Mouse (Mus musculus) embryonic stem cell, embryonic (primary cell): ENCODE results near the gene Frem1.

Experiments
- CTCF ChIA-PET, 4 experiments: fragments of 300-600 bp in 2 of 4; fragments of 350-600 bp in 2 of 4; sonication (Branson Sonifier 250); formaldehyde crosslinking; loops; one replicate each; lab custom pipeline; 2022; ENCODE audit warnings: inconsistent platforms in 2 of 4; lab: Charles Lee
- POLR2A ChIA-PET, 4 experiments: fragments of 300-600 bp in 2 of 4; fragments of 350-600 bp in 2 of 4; sonication (Branson Sonifier 250); formaldehyde crosslinking; loops; one replicate each; lab custom pipeline; 2022; ENCODE audit warnings: antibody characterized with exemption in 4 of 4, inconsistent platforms in 1 of 4; lab: Charles Lee

Gene Frem1

DNA sequence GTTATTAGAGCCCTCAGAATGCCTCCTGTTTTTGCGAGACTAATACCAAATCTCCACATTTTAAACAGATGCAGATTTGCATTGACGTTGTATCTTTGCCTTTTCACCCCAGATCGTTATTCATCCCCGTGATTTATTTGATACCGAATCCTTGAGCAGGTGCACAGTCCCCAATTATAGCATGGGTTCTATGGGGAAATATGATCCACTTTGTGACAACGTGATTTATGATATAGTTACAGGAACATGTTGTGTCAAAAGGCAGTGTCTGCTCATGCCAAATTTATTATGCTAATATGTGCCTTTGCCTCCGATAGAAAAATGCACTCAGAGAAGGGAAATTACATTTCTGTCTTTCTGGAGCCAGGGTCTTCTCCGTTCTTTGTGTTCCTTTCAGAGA lies 102.6 kb downstream of the Frem1 start:
- CTCF ChIA-PET, result interaction anchor here in 1 of 4 experiments (0.6 kb wide), 1 partner anchor 387 kb away, joined by 4 read pairs; no protein-coding TSS in a partner anchor
- POLR2A ChIA-PET, result no interaction called here

DNA sequence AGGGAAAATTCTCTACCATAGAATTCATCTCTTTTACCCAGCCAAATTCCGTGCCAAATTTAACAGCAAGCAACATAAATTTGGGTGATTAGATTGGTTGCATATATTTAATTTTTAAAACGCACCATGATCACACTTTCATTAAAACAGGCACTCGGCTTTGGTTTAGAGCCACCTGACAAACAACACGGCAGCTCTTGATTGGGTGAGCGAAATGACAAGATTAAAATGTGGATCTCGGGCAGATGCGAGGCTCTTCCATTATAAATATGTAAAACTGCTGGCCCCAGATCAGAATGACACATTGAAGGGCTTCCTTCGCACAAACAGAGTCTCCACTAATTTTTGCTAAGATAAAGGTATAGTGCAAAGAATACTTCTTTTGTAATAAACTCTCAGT lies 105.4 kb downstream of the Frem1 start:
- ChIA-PET POLR2A (no interaction called here), CTCF (no interaction called here)

DNA sequence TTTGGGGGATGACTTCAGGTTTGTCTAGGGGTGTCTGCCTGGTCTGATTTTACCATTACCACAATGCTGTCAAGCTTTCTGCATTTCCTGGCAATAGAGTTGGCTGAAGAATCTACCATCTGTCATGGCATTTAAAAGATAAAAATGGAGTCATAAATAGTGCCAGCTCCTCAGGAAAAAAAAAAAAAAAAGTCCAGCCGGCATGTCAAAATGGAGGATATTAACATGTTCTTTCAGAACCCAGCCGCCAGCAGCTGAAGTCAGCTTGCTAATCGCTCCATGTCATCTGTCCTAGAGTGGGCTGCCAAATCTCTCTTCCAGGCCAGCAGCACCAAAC lies 105.9 kb downstream of the Frem1 start:
- POLR2A ChIA-PET, result no interaction called here

DNA sequence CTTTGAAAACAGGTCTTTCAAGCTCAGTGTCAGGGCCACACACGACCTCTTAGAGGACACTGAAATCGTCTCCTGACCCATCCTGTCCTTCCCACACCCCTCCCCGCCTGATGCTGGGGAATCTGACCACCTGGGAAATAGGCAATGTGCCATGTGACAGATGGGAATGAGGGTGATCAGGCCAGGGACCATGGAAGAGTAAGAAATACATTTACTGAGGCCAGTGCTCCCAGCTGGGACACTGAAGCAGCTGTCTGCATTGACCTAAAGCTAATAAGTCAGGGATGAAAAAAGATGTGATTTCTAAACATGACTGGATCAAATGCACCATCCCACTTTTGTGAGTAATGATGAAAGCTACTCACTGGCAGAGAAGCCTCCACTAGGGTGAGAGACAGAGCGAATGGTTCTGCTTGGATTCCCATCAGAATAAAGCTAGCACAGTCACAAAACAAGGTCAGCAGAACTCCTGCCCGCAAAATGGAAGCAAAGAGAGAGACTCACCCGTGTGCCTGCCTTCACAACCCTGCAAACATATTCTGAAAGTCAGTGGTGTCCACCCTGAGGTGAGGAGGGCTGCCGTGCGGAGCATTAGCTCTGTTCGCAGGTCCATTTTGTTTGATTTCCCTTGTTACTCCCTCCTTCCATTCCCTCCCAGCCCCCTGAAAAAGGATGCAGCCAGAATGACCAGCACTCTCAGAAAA lies 106.4 kb downstream of the Frem1 start:
- POLR2A ChIA-PET, result no interaction called here
- CTCF ChIA-PET, result interaction anchor here in 1 of 4 experiments (0.7 kb wide), 1 partner anchor 613 kb away, joined by 6 read pairs; no protein-coding TSS in a partner anchor

More for the DNA sequence above, 105.9 kb downstream of the Frem1 start:
- CTCF ChIA-PET, result interaction anchor here in 1 of 4 experiments (0.7 kb wide), 1 partner anchor 614 kb away, joined by 6 read pairs; no protein-coding TSS in a partner anchor

- POLR2A ChIA-PET, result no interaction called here
- CTCF ChIA-PET, result no interaction called here
These were observed 111.5 kb downstream of the Frem1 start for GRCm38 (mm10) chr4:82940680-82941079.

- ChIA-PET CTCF (no interaction called here), POLR2A (no interaction called here)
These were observed 111.9 kb downstream of the Frem1 start for GRCm38 (mm10) chr4:82940248-82940647.

DNA sequence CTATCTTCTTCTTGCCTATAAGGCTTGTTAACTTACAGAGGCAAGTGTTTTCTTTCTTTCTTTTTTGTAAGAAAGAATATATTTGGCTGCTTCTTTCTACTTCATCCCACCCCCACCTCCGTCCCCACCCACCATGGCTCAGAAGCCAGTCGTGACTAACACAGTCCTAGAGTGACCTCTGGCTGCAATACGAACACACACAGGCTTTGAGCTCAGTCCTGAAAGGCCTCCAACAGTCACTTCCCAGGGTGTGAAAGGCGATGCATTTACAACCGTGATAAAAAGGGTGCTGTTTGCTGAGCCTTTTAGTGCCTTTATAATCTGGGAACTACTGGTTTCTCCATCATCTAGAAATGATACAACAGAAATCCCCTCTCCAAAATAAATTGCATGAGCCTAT lies 117.8 kb downstream of the Frem1 start:
- ChIA-PET CTCF (interaction anchor here (0.5 to 1.9 kb wide), 17 partner anchors 9 to 1397 kb away, joined by 3 to 16 read pairs (median 4); partner anchors contain the start of gene Nfib (in 1 of the 4)), POLR2A (no interaction called here)

DNA sequence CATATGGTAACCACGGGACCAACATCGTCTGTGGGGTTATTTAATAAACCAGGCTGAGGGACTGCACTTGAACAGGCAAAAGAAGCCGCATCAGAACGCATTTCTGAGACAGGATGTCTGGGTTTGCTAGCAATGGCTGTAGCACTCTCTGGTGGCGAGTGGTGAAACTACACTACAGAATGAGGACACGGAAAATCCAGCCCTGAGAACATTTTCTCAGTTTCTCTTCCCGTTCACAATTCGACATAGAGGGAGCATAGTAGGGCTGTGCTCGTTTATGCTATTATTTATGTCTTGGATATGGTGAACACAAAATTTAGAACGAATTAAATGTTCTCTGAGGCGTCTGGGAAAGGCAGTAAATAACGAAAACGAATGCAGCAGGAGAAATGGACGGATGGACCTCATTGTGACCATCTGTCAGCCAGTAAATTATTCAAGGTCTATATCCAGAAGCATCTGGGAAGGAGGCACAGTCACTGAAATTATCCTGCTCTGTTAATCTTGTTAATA lies 118.4 kb downstream of the Frem1 start:
- ChIA-PET CTCF (interaction anchor here in 2 of 4 experiments (0.6 to 1.9 kb wide), 9 partner anchors 129 to 593 kb away, joined by 3 to 7 read pairs (median 4); no protein-coding TSS in a partner anchor), POLR2A (interaction anchor here in 1 of 4 experiments (0.7 kb wide), 1 partner anchor 171 kb away, joined by 7 read pairs; no protein-coding TSS in a partner anchor)

DNA sequence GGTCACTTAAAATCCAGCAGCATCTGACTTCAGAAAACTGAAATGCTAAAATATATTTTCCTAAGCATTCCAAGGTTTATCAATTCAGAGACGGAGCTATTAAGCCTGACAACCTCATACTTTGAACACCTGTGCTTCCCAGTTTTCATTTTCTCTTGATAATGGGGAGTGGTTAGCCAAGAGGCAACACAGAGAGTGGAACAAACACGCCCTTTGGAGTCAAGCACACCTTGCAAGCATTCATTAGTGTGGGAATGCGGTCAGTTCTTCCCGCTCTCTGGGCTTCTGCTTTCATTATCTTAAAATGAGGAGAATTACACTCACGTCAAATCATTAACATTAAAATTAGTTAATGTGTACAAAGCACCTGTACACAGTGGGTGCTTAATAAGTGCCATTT lies 122.1 kb downstream of the Frem1 start:
- ChIA-PET POLR2A (interaction anchor here in 1 of 4 experiments (1.1 kb wide), 1 partner anchor 14 kb away, joined by 3 read pairs; no protein-coding TSS in a partner anchor), CTCF (interaction anchor here in 2 of 4 experiments (0.5 to 0.6 kb wide), 2 partner anchors 255 to 337 kb away, joined by 3 to 4 read pairs; no protein-coding TSS in a partner anchor)

DNA sequence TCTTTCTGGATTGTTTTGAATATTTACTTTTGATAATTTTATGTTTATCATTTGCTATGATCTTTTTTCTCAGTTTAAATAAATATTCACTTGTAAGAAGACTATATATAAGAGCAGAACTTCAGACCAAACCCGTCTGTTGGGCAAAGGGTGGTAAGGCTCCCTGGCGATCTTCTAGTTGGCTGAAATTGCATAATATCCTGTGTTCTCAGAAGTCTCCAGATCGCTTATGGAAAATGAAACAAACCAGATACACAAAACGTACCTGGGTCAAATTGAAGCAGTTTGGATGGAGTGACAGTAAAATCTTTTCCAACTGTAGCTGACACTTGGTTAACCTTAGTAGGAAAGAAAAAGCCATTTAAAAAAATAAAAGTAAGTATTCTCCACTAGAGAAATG lies 130.2 kb downstream of the Frem1 start:
- CTCF ChIA-PET, result no interaction called here
- POLR2A ChIA-PET, result no interaction called here

DNA sequence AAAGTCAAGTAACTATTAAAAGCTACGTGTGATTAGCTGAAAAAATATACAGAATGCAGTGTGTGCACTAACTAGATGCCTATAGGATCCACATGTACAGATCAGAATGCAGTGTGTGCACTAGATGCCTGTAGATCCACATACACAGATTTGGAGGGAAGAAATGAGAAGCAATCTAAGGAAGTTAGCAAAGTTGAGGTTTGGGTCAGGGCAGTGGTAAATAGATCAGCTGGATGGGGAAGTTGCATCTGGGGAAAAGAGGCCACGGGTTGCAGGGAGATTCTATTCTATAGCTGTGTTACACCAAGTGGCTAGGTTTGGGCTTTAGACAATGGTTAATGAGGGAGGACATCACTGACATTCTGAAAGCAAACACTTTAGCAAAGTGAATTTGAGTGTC lies 133.5 kb downstream of the Frem1 start:
- POLR2A ChIA-PET, result no interaction called here
- CTCF ChIA-PET, result no interaction called here

DNA sequence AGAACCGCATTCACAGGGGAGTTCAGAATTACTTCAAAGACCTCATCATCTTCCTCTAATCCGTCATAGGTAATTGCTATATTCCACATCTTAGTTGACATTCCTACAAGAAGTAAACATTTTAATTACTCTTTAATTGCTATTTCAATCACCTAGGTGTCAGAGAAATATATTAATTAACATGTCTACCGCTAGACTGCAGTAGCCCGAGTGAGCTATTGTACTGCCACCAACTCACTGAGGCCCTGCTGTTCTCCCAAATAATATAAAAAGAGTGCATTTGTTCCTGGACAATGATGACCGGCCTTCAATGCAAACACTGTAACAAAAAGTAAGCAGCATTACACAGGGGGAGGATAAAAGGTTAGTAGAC lies 135.5 kb downstream of the Frem1 start:
- ChIA-PET POLR2A (no interaction called here), CTCF (no interaction called here)

GRCm38 (mm10) chr4:82916003-82916677 lies 136.0 kb downstream of the Frem1 start:
- ChIA-PET POLR2A (no interaction called here), CTCF (no interaction called here)

DNA sequence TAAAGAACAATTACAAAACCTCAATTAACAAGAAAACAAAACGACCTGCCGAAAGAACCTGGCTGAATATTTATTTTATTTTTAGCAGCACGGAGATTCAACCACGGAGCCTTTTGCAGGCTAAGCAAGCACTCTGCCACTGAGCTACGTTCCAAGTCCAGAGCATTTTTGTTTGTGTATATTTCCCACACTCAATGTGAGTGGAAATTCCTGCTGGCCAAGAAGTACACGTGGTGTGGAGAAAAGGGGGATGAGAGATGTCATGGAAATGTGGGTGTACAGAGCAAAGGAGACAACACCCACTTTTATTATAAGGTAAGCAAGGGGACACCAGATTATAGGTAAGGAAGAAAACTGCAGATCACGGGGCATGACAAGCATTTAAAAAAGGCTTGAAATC lies 136.6 kb downstream of the Frem1 start:
- CTCF ChIA-PET, result no interaction called here
- POLR2A ChIA-PET, result no interaction called here

- CTCF ChIA-PET, result no interaction called here
- POLR2A ChIA-PET, result no interaction called here
These were observed 137.5 kb downstream of the Frem1 start for GRCm38 (mm10) chr4:82914601-82915143.

- ChIA-PET CTCF (no interaction called here), POLR2A (no interaction called here)
These were observed 156.9 kb downstream of the Frem1 start for GRCm38 (mm10) chr4:82895227-82895626.

DNA sequence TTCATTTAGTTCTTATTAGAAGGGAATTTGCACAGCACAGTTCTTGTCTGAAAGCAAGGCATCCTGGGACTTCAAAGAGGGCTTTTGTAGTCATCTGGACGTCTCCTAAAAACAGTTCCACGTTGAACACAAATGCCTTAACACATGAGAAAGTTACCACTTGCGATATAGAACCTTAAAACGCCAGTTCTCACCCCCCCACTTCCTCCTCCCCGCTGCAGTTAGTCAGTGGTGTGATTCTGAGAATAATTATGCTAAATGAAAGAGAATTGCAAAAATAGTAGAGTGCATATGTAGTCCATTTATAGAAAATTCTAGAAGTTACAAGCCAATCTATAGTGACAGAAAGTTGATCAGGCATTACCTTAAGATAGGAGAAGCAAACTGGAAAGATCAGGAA lies 159.9 kb downstream of the Frem1 start:
- CTCF ChIA-PET, result no interaction called here
- POLR2A ChIA-PET, result no interaction called here

DNA sequence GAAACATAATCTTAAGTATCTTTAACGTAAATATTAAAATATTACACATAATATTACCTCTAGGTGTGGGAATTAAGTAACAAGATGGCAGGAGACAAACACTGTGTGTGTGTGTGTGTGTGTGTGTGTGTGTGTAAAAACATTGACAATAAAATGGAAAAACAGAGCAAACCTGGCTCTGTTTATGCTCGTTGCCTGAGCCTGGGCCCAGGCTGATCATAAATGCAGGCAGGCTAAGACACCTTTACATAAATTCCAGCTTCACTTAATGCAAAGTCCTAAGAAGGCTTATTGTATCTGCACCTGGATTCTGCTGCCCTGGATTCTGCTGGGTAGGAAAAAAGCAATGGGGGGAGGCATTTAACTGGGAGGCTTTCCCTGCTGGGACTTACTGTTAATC lies 160.6 kb downstream of the Frem1 start:
- POLR2A ChIA-PET, result interaction anchor here in 1 of 4 experiments (0.6 kb wide), 1 partner anchor 16 kb away, joined by 3 read pairs; no protein-coding TSS in a partner anchor
- CTCF ChIA-PET, result no interaction called here

- CTCF ChIA-PET, result no interaction called here
- POLR2A ChIA-PET, result interaction anchor here in 1 of 4 experiments (0.6 kb wide), 1 partner anchor 16 kb away, joined by 3 read pairs; no protein-coding TSS in a partner anchor
These were observed 161.1 kb downstream of the Frem1 start for GRCm38 (mm10) chr4:82891049-82891448.

GRCm38 (mm10) chr4:82890585-82890984 lies 161.6 kb downstream of the Frem1 start:
- ChIA-PET CTCF (no interaction called here), POLR2A (no interaction called here)
